Mouse (Mus musculus) frontal cortex, postnatal 14 days (tissue): ENCODE measurements at regions not wholly inside any gene's neighbourhood (a gene's known extent, or its start where the extent isn't known, plus 50 kb on each side); places are given as distances from the start of the nearest gene placed in this dataset.

Experiments used
- DNase-seq, 2 experiments: peaks; one replicate each; pipeline ENCODE4 v3.0.0; 2022; ENCODE audit warnings: low spot score in 2 of 2

DNA sequence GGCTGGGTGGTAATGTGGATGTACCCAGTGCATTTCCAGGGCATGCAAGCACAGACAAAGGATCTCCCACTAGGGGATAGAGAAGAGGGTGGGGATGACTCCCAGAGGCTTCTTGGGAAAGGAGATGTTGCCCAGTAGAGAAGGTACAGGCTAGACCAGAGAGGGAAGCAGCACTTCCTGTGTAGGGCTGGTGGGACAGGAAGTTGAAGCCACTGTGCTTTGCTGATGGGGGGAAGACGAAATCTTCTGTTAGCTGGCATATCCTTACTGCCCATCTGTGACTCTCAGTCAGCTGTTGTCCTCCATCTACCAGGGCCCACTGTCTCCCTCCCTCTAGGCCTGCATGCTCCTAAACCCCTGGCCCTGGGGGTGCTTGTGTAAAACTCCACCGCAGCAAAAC, 180.2 kb downstream of the Wdr11 start:
- DNase-seq, result no peak

DNA sequence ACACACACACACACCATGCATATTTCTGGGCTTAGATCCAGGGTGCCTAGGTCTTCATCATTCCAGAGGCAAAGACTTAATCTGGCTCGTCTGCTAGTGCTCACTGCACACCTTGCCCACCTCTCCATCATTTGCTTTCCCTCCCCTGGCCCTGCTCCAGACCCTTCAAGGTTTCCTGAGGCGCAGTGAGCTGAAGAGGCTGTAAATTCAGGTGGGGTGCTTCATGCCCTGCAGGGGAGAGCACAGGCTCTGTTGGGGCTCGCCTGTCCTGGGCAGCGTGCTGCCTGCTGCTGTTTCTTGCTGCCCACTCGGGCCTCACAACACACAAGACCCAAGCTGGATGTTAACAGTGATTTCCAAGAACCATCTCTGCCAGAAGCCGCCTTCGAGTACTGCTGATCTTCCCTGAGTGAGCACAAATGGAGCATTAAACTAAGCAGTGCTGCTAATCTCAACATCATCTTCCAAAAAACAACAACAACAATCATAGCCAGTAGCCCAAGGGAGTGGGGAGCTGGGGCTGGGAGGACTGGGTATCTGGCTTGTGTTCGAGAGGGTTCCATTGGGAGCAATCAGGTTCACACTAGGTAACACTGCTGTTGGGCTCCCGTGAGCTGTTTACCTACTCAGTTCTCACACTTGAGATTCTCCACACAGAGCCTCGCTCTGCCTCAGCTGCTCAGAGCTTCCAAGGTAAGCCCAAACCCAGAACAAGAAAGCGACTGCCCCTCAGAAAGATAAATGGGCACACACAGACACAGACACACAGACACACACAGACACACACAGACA, 181.1 kb downstream of the Wdr11 start:
- no peak for DNase-seq

DNA sequence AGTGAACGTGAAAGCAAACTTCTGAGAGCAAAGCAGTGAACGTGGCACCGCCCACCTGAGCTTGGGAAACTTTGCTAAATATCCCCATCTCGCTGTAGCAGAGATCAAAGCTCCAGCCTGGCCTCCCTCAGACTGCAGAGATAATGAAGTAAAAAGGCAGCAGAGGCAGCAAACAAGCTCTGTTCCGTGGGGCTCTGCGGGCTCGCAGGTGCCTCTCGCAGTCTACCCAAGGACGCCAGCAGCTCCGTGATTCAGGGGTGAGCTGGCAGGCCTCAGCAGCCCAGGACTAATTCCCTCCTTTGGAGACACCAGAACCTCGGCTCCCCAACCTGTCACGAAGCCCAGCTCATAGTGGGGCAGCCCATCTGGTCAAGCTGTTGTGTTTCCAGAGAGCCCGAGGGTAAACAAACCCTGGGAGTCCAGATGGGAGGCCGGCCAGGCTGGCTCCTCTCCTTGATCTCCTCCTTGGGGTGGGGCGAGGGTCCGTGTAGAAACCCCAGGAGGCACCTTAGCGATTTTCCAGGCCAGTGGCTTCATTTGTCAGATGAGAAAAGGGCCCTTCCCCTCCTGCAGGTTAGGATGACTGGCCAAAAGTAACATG, 182.7 kb downstream of the Wdr11 start:
- no peak for DNase-seq

DNA sequence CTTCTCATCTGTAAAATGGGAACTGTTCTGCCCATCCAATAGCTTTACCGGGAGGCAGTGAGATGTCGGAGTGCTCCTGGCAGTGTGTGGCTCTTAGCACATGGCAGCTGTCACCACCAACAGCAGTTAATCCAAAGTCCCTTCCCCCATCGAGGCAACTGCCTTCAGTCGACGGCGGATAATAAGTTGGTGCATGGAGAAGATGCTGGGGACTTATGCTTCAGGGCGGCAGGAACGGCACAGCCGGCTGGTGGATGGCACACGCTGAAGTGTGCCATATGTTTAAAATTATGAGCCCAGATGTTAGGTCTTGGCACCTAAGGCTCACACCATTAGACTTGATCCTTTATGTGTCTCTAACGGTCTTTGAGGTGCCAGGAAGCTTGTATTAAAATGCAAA, 183.5 kb downstream of the Wdr11 start:
- DNase-seq, result no peak

DNA sequence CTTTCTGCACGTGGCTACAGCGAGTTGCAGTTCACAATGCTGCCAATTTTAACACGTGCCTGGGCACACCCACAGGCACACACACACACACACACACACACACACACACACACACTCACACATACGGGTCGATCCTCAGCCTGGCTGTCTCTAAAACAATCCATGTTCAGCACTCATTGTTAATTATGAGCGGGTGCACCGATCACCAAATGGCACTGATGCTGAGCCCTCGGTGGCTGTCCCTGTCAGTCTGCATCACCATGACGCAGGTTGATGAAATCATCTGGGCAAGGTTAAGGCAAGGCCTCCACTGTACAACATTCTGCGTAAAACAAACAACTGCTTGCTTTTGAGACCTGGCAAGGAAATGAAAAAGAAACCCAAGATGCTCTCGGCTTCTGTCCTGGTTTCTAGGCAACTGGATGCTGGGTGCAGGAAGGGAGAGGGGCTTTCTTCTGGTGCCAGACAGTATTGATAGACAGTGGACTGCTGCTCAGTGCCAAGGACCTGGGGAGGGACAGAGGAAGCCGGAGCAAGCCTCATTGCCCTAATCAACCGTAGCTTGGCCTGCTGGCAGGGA, 187.3 kb downstream of the Wdr11 start:
- peak; percentile 28 to 58 for DNase-seq

DNA sequence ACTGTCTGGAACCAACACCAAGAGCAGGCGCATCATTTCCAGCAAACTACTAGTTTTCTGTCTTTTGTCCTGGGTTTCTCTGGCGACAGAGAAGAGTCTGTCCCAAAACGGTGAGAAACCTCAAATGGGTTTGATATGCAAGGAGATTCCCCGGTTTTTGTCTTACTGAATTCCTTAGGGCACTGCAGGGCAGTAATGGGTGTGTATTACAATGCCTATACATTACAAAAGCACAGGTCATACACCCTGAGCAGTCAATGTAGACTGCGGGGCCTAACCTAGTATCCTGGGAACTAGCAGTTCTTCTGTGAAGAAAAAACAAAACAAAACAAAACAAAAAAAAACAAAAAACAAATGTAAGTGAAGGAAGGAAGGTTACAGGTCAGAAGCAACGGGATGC, 188.3 kb downstream of the Wdr11 start:
- DNase-seq, result no peak

DNA sequence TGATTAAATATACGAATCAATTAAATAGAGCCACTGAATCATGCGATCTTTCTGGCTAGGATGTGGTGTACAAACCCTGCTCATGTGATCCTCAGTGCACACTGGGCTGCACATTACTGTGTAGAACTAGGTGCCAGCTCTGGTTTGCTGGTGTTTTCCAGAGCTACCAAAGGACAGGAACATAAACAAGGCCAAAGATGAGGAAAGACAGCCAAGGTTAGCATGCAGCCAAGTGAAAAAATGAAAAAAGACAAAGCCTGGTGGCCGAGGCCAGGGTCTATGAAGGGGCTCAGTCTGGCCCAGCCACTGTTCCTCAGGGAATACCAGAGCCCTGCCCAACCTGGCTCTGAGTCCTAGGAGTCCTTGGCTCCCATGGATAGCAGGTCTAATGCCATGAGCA, 190.1 kb downstream of the Wdr11 start:
- no peak for DNase-seq

DNA sequence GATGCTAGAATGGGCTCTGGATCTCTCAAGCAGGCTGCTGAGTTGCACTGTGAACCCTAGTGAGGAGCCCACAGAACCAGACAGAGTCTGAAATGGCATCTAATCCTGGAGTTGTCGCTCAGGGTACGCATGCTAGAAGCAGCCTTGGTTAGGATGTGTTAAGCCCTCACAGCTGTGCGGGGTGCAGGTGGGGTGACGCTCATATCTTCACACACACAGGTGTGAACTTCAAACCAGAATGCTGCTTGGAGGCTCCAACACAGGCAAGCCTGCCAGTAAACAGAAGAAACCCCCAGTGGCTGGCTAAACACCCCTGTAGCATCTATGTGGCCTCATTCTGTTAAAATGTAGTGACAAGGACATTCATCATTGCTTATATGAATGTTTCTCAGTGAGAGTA, 193.3 kb downstream of the Wdr11 start:
- no peak for DNase-seq

DNA sequence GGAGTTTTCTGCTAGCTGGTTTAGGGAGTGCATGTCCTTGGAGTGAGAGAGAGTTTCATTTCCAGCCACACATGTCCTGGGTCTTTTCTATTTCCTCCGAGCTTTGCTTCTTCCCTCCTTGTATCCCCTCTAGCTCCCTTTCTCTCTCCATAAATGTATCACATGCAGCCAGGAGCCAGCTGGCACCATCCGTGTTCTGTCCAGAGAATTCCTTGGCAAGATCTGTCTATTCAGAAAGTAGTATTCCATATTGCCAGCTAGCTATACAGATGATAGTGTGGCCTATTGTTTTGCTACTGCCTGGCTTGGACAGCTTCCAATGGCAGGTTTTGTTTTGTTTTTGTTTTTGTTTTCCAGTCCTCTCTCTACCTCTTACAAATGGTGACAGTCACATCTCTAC, 195.3 kb downstream of the Wdr11 start:
- no peak for DNase-seq

DNA sequence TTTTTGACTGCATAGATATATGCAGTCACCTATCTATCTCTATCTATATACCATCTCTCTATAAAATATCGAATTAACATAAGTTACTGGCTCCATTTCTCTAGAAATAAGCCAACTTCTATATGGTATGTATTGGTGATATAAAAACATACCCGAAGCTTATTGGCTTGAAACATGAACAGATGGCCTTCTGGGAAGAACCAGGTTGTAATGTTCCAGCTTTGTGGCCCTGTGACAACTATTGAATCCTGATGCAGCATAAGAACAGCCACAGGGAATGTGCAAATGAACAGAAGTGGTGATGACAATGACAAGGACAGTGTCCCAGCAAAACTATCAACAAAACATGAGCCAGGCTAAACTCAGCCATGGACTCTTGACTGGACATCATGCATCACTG, 196.1 kb downstream of the Wdr11 start:
- no peak for DNase-seq

DNA sequence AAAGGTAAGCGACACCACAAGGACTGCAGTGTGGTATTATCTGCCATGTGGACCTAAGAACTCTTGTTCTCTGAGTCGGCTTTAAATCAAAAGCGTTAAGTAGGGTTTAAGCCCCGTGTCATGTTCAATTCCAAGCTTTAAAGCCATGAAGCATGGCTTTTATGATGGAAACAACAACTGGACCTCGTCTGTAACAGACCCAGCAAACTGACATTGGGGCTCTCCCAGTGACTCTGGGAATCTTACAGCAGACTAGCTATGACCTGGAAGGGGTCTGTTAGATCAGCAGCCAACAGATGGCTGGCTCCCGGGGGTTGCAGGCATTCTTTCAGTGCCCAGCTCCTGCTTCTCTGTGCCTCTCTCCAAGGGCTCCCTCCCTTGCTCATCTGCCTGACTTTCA, 197.8 kb downstream of the Wdr11 start:
- DNase-seq, result no peak

DNA sequence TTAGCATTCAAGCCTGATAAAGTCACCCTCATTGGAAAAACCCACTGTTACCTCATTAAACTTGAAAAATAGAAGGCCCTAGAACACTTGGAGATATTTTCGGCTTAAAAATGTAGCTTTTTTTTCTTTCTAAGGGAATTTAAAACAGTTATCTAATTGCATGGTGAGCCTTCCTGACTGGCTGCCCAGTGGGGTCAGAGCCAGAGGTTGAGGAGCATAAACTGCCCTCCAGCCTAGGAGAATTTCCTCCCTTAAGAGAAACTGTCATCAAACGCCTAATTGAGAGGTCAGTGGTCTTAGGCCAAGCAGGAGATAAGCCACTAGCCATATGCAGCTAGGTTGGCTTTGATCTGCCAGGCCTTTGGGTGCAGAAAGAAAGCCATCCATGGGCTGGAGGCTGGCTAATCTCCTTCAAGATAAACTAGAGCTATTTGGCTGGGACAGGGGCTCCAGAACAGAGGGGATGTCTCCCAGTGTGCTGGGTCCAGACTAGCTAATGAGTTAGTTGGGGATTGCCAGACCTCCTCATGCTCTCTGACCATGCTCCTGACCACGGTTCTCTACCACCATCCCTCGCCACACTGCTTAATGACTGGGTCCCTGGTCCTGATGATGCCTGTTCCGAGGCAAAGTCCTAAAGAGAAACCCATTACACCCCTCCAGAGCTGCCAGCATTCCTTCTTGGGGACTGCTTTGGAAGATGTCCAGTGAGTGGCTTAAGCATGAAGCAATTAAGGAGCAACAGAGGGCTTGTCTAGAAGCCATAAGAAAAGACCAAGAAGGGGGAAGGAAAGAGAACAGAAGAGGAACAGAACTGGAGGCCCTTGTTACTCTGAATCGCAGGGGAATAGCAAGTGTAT, 199.2 kb downstream of the Wdr11 start:
- no peak for DNase-seq

DNA sequence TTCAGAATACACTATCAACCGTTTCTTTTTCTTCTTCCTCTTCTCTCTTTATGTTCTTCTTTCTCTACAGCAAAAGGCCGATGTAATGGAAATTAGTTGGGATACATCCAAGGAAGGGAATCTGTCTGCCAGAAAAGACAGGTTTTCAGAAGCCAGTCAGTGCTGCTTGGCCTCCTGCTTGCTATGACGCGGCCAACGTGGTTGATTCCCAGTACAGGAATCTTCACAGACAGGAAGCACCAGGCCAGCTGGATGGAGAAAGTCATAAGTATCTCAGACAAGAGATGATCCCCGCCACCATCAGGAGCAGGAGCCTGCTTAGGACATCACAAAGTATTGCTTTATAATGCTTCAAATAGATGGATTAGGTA, 199.8 kb downstream of the Wdr11 start:
- no peak for DNase-seq

DNA sequence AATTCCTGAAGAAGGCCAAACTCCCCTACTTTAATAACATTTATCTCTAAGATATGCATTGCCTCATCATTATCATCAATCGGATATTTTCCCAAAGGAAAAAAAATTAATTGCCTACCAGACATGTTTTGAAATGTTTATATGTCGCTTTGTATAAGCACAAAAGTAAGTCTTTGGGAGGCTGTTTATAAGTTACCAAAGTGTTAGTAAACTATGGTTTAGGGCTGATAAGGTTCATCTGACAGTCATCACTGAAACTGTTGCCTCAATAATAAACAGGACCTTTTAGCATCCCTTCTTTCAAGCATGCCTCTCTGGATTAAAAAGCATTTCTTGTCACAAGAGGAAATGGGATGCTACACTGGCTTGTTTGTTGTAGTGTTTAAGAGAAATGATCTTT, 202.1 kb downstream of the Wdr11 start:
- no peak for DNase-seq

DNA sequence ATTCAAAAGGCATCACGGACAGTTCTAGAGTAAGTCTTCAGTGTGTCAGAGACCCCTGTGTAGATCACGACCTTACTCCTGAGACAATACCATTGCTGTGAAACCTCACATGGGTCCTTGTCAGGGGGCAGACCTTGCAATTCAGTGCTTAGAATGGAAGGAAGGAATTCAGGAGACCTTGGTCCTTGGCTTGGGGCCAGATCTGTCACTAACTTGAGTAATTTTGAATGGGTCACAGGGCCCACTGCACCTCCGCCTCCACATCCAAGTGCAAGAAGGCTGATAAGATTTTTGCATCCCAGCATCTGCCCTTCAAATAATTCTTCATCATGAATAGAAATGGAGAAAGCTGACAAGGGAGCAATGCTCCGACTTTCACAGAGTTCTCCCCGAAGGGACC, 202.6 kb downstream of the Wdr11 start:
- DNase-seq, result no peak

DNA sequence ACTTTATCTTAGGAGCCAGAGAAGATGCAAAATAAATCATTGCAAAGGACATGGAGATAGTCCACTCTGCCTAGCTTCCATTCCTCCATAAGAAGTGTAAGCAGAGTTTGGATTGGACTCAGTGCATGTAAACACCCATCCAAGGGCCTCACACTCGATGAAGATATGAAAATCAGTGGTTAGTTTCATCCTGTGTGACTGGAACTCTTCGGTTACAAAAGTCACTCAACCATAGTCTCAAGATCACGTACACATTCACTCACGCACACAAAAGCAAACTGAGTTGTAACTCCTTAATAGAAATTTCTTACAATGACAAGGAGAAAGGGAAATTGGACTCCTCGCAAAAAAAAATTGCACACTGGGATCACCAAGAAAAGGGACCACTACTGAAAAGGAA, 206.9 kb downstream of the Wdr11 start:
- no peak for DNase-seq

DNA sequence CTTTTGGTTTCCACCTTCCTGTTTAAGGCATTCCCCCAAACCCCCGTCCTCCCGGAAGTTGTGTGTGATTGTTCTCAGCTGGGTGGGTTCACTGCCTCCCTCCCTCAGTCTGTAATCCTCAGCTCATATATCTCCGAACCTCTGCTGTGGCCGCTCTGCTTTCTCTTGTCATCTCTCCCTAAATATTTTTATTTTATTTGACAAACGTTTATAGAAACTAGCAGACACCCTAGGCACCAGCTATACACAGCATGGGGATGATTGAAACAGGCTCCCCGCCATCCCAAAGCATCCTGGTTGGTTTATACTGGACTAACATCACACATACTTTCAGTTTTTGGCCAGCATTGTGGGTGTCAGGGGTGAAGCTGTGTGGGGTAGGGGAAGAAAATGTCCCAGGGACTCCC, 208.8 kb downstream of the Wdr11 start:
- no peak for DNase-seq

DNA sequence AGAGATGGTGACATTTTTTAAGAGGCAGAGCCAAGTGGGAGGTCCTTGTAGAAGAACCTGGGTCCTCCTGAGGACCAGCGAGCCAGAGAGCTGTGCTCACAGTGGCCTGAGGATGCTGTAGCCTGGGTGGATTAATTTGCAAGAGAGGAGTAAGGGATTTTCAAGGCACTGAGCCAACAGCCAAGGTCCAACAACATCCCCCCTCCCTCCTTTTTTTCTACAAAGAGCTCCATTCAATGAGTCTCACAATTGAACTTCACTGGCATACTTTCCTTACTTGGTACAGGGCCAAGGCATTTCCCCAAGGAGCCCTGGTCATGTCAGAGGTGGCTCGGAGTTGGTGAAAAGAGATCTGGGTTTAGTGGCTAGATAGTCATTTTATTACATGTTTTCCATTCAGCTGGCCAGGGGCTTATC, 209.8 kb downstream of the Wdr11 start:
- no peak for DNase-seq

DNA sequence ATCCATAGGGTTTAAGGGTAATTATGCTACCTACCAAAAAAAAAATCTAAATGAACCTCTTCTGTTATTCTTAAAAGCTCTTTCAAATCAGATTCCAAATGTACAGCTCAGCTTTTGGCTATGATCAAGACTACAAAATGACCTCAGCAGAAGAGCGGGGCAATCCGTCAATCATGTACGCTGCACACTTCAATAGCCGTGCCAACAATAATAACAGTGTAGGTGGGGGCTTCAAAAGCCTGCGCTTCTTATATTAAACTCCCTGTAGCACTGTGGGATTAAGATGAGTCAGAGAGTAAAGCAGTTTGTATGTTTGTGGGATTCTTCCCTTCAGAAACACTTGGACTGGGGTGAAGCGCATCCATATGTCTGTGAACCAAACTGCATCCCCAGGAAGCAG, 210.5 kb downstream of the Wdr11 start:
- no peak for DNase-seq

DNA sequence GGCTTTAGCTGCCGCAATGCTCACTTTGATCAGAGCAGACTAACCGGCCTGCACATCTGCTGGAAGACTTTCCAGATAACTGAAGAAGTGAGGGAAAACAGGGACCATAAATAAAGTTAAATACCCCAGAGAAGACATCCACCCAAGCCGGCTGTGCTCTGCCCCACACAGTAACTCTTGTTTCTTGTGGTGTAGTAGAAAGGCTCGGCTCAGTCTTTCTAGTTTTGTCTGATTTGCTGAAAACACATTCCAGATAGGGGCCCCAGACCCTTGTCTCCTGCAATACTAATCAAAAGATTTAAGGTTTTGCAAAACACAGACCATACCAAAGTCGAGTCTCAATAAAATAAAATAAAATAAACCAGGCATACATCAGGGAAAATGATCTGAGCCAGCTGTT, 213.7 kb downstream of the Wdr11 start:
- DNase-seq, result no peak

DNA sequence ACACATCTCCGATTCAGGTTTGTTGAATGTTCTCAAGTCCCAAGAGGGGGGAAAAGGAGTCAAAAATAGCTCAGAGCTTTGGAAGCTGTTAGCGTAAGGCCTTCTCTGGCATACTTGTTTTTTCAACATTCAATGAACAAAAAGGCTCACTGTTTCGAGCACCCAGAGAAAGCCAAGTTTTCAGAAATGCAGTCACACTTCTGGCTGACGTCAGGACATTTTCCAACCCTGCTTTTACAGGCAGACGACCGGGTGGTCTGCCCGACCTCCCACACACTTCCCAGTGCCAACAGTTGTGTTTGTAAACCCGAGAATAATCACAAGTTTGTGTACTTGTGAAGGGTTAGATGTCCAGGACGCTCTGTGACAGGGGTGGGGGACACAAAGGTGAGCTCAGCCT, 218.5 kb downstream of the Wdr11 start:
- DNase-seq, result no peak

DNA sequence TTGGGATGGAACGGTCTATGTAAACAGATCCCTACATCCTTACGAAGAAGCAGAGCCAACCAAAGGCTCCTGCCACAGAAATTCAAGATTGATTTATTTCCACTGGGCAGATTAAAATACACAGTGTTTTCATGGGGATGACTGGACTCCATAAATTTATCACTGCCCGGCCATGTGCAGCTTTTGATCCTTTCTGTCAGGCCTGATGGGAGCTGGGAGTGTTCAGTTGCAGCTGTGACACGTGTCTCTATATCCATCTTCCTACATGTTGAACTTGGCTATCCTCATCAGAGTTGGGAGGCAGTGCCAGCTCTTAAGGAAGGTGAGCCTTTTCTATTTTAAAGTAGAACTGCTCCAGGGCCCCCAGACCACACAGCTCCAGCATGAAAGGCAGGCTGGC, 218.9 kb downstream of the Wdr11 start:
- DNase-seq, result no peak
